Mouse (Mus musculus): ENCODE data around the gene Cpt1b.

GRCm38 (mm10) chr15:89372536-89372935 lies 53.1 kb downstream of the Cpt1b start:
- TF ChIP-seq CTCF (IDR thresholded peaks at IDR 0.05; ENCODE audit: low read depth) (no peak), EP300 (IDR thresholded peaks at IDR 0.05; ENCODE audit: low read depth) (no peak)

Data from heart, postnatal 0 days (tissue).